Mouse (Mus musculus): ENCODE results near the gene Nectin3. TPM values are rescaled to one million over a fixed set of nuclear protein-coding genes. Genes with fewer than 3 reads are reported as not detected.
"Not testable (repeated sequence)": the region's sequence is repeated elsewhere in the genome, so short reads cannot be mapped to it uniquely, and the experiment has no call there.

Nectin3 gene
- polyA plus RNA-seq, 1 experiment from 2014 or later, result 56.6 TPM

- DNase-seq (ENCODE audit: low spot score), result no peak
- Histone ChIP-seq H3K27ac (ENCODE audit: low read length) (no peak overlapping the region), H3K36me3 (ENCODE audit: insufficient read depth, low read length) (no peaks in the 10 kb centered on the region), H3K27me3 (replicated peaks; ENCODE audit: insufficient read depth, low read length) (no peaks in the 10 kb centered on the region), H3K9ac (replicated peaks; ENCODE audit: low read depth) (no peak overlapping the region), H3K4me2 (replicated peaks; ENCODE audit: low read depth, low read length) (no peak overlapping the region), H3K4me3 (ENCODE audit: low read depth, low read length) (no peak overlapping the region), H3K4me1 (ENCODE audit: insufficient read depth, low read depth, low read length) (no peaks in the 10 kb centered on the region), H3K9me3 (ENCODE audit: low read length) (no peaks in the 10 kb centered on the region)
- WGBS, result 87% methylated on average over 4 of the region's 4 CpGs
- ATAC-seq, result no peak
- TF ChIP-seq CTCF (IDR thresholded peaks at IDR 0.05) (no peak), EP300 (IDR thresholded peaks at IDR 0.05) (no peak)
Measured at GRCm38 (mm10) chr16:46383344-46383743, 115.0 kb downstream of the Nectin3 start.

- ATAC-seq (peak; percentile 78), DNase-seq (ENCODE audit: low spot score) (peak; percentile 22)
- Histone ChIP-seq H3K27me3 (replicated peaks; ENCODE audit: insufficient read depth, low read length) (no peaks in the 10 kb centered on the region), H3K4me2 (replicated peaks; ENCODE audit: low read depth, low read length) (no peak overlapping the region), H3K9me3 (ENCODE audit: low read length) (no peaks in the 10 kb centered on the region; the same call in 1 of the 2 replicates), H3K36me3 (ENCODE audit: insufficient read depth, low read length) (no peaks in the 10 kb centered on the region), H3K4me3 (ENCODE audit: low read depth, low read length) (no peak overlapping the region), H3K4me1 (ENCODE audit: insufficient read depth, low read depth, low read length) (no peaks in the 10 kb centered on the region), H3K9ac (replicated peaks; ENCODE audit: low read depth) (no peak overlapping the region), H3K27ac (ENCODE audit: low read length) (no peak overlapping the region)
- TF ChIP-seq EP300 (IDR thresholded peaks at IDR 0.05) (no peak; the same call in 1 of the 2 replicates), CTCF (IDR thresholded peaks at IDR 0.05) (no peak)
- WGBS, result 25% methylated on average over 3 of the region's 3 CpGs
Measured at GRCm38 (mm10) chr16:46376575-46376974, 121.8 kb downstream of the Nectin3 start.

DNA sequence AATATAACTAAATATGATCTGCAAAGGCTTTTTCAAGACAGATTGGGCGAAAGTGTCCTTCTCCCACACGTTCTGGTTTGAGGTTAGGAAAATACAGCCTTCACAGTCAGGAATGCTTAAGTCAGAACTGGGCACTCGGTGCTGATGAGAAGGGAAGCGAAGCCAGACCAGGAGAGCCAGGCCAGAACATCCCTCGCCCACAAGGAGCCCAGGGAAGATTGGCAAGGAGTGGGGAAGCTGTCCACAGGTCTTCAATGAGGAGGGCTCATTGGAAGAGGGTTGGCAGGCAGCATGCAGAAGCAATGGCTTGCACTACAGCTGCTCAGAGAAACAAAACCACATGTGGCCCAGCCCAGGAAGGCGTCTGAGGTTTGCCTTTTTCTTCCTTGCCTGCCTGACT, 136.3 kb downstream of the Nectin3 start:
- Histone ChIP-seq H3K9me3 (ENCODE audit: low read length) (no peaks in the 10 kb centered on the region), H3K9ac (replicated peaks; ENCODE audit: low read depth) (no peak overlapping the region), H3K36me3 (ENCODE audit: insufficient read depth, low read length) (no peaks in the 10 kb centered on the region), H3K4me3 (ENCODE audit: low read depth, low read length) (no peak overlapping the region), H3K4me1 (ENCODE audit: insufficient read depth, low read depth, low read length) (no peaks in the 10 kb centered on the region), H3K4me2 (replicated peaks; ENCODE audit: low read depth, low read length) (no peak overlapping the region), H3K27me3 (replicated peaks; ENCODE audit: insufficient read depth, low read length) (no peaks in the 10 kb centered on the region), H3K27ac (ENCODE audit: low read length) (no peak overlapping the region)
- no peak for DNase-seq (ENCODE audit: low spot score)
- 67% methylated on average over 6 of the region's 6 CpGs for WGBS
- TF ChIP-seq EP300 (IDR thresholded peaks at IDR 0.05), result no peak
- no peak for TF ChIP-seq CTCF (IDR thresholded peaks at IDR 0.05)
- no peak for ATAC-seq

DNA sequence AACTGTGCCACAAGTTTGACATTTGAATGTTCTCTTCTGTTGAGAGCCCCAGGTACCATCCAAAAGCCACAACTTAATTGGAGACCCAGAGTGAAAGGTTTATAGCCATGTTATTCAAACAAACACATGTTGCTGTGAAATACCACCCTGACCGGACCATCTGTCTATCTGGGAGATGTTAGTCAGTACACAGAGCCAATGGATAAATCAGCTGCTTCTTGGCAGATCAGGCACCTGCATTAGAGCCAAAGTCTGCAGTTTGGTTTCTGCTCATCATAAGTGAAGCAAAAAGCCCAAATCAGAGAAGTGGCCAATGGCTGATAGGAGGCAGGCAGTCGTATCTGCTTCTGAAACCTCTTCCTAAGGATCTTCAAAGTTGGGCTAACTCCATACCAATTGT, 140.7 kb downstream of the Nectin3 start:
- not testable (repeated sequence) for H3K27ac ChIP-seq (ENCODE audit: low read length); H3K9ac ChIP-seq (replicated peaks; ENCODE audit: low read depth); H3K27me3 ChIP-seq (replicated peaks; ENCODE audit: insufficient read depth, low read length); ATAC-seq; H3K4me1 ChIP-seq (ENCODE audit: insufficient read depth, low read depth, low read length); DNase-seq (ENCODE audit: low spot score); H3K4me2 ChIP-seq (replicated peaks; ENCODE audit: low read depth, low read length); H3K4me3 ChIP-seq (ENCODE audit: low read depth, low read length); H3K9me3 ChIP-seq (ENCODE audit: low read length); H3K36me3 ChIP-seq (ENCODE audit: insufficient read depth, low read length)
- WGBS, result 79% methylated on average over 2 of the region's 2 CpGs

DNA sequence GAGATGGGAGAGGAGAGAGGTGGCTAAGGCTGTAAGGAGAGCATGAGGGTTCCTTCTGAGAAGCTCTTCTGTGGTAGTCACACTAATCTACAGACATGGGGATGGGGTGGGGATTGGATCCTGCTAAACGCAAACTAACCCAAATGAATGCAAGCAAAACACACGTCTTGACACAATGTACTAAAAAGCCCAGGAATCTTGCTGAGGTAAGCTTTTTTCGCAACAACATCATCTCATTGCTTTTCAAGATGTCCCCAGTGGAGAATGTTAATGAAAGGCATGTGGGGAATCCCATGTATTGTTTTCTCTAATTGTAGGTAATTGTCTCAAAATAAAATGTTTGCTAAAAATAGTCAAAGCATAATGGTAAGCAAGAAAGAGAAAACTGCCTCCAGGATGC, 141.7 kb downstream of the Nectin3 start:
- Histone ChIP-seq H3K4me2 (replicated peaks; ENCODE audit: low read depth, low read length) (no peak overlapping the region), H3K27me3 (replicated peaks; ENCODE audit: insufficient read depth, low read length) (no peaks in the 10 kb centered on the region), H3K4me1 (ENCODE audit: insufficient read depth, low read depth, low read length) (no peaks in the 10 kb centered on the region), H3K27ac (ENCODE audit: low read length) (no peak overlapping the region), H3K9me3 (ENCODE audit: low read length) (no peaks in the 10 kb centered on the region), H3K36me3 (ENCODE audit: insufficient read depth, low read length) (no peaks in the 10 kb centered on the region), H3K9ac (replicated peaks; ENCODE audit: low read depth) (no peak overlapping the region), H3K4me3 (ENCODE audit: low read depth, low read length) (no peak overlapping the region)
- 57% methylated on average over 3 of the region's 3 CpGs for whole genome bisulfite sequencing
- TF ChIP-seq CTCF (IDR thresholded peaks at IDR 0.05) (no peak), EP300 (IDR thresholded peaks at IDR 0.05) (no peak)
- ATAC-seq, result no peak
- no peak for DNase-seq (ENCODE audit: low spot score)
